Mouse (Mus musculus): ENCODE measurements around the gene Esx1.

Gene Esx1

GRCm38 (mm10) chrX:137121718-137122117 lies at the start of gene Esx1:
TSS of gene Esx1 (minus strand) at chrX:137122083.
- DNase-seq (ENCODE audit: low read depth, low spot score): no peak

- peak; percentile 40 for DNase-seq (ENCODE audit: low read depth, low spot score)
Observed at GRCm38 (mm10) chrX:137170021-137170420, 48.1 kb upstream of the Esx1 start.

- DNase-seq (ENCODE audit: low read depth, low spot score): peak; percentile 56
Observed at GRCm38 (mm10) chrX:137167658-137168057, 45.8 kb upstream of the Esx1 start.

DNA sequence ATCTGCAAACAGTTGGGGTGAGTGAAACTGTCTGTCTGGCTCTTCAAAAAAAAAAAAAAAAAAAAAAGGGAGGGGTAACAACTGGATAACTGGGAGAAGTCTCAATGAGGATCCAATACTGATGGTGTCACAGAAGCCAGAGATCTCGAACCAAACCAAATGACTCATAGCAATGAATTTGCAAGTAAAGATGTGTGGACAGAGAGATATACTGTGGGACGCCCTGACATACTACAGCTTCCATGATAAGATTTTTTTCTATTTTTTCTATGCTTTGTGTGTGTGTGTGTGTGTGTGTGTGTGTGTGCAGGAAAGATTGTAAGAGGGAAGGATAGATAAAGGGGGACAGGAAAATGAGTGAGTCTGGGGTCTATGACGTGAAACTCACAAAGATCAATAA lies 43.7 kb upstream of the Esx1 start:
- no peak for DNase-seq (ENCODE audit: low read depth, low spot score)

- DNase-seq (ENCODE audit: low read depth, low spot score): no peak
Observed at GRCm38 (mm10) chrX:137162700-137163099, 40.8 kb upstream of the Esx1 start.

GRCm38 (mm10) chrX:137160971-137161370 lies 39.1 kb upstream of the Esx1 start:
- peak; percentile 56 for DNase-seq (ENCODE audit: low read depth, low spot score)

GRCm38 (mm10) chrX:137149050-137149449 lies 27.2 kb upstream of the Esx1 start:
- no peak for DNase-seq (ENCODE audit: low read depth, low spot score)

DNA sequence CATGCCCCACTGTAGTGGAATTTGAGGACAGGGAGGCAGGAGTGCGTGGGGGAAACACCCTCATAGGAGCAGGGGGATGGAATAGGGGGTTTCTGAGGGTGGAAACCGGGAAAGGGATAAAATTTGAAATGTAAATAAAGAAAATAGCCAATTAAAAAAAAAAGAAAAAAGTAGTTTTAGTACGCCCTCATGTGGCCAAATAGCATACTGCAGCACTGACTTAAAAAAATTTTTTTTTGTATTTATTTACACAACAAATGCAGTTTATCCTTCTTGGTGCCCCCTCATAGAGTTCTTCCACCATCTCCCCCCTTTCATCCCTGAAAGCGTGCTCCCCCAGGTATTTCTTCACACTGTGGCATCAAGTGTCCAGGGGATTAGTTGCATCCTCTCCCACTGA lies 22.8 kb upstream of the Esx1 start:
- peak; percentile 22 for DNase-seq (ENCODE audit: low read depth, low spot score)

GRCm38 (mm10) chrX:137143726-137144125 lies 21.8 kb upstream of the Esx1 start:
- peak; percentile 58 for DNase-seq (ENCODE audit: low read depth, low spot score)

- peak; percentile 59 for DNase-seq (ENCODE audit: low read depth, low spot score)
Observed at GRCm38 (mm10) chrX:137142546-137142945, 20.7 kb upstream of the Esx1 start.

DNA sequence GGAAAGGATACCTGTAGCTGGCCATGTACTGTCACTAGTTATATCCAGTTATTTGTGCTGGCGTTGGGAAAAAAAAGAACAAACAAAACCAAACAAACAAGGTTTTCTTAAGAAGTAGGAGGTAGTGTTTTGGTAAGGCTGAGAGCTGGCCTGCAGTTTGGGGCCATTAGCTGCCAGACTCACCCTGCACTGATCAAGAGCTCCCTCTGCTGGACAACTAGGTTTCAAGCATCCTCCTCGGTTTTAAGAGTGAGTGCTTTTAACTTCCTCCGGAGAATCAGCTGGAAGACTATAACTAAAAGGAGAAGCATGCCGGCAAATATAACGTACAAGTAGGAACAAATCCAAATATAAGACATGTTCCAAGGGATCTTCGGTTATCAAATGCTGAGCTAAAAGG lies 19.8 kb upstream of the Esx1 start:
- DNase-seq (ENCODE audit: low read depth, low spot score): peak; percentile 86

DNA sequence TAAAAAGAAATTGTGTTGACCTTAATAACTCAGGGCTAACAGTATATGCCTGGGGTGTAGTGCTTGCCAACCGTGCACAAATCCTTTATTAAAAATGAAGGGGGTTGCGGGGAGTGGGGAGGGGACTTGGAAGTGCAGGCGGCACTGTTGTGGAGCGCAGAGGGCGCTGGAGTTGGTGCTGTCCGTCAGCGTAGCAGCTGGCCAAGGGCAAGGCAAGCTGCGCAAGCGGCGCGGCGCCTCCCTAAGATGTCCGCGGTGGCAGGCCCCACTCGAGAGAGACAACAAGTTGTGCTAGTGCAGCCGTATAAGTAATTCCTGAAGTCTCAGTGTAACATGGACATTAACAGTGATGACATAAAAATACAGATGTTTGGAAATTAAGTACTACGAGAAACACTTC lies 5.7 kb upstream of the Esx1 start:
- DNase-seq (ENCODE audit: low read depth, low spot score): no peak

DNA sequence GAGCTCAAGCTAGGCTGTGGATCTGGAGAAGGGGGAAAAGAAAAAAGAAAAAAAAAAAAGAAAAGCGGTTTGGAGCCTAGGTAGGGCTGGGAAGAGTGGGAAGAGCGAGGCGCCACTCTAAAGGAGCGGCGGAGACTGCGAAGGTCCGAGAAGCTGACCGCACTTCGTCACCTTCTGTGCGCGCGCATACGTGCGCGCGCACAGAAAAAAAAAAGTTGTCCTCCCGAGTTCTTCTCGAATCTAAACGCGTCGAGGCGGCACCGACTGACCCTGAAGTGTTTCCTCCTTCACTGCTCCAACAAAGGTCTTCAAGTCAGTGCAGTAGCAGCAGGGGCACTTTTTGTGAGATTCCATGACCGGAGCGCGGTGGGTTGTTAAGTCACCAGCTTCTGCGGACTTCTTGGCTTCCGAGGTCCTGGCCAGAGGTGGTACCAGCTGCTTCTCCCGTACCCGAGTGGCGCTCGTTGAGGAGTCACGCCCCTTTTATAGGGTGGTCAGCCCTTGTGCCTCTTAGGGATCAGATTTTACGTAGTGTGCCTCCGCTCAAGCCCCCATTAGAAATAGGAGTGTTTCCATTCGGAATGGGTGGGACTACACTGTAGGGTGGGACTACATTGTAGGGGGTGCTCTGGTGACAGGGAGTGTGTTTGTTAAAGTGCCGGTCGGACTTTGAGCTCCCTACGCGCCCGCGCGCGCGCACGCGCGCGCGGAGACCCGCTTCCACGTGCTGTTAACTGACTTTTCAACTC lies 2.0 kb downstream of the Esx1 start:
- no peak for DNase-seq (ENCODE audit: low read depth, low spot score)

- no peak for DNase-seq (ENCODE audit: low read depth, low spot score)
Observed at GRCm38 (mm10) chrX:137118097-137118746, 3.7 kb downstream of the Esx1 start.

- DNase-seq (ENCODE audit: low read depth, low spot score): no peak
Observed at GRCm38 (mm10) chrX:137106498-137106897, 15.4 kb downstream of the Esx1 start.

GRCm38 (mm10) chrX:137104531-137104930 lies 17.4 kb downstream of the Esx1 start:
- DNase-seq (ENCODE audit: low read depth, low spot score): no peak
